Comparison of ENCODE assay signal across 8 mouse cellular contexts in genomic region chr8:124346852-124347523, GRCm38 (mm10).
DNase-seq lines count a peak whose midpoint lies in the region; ATAC-seq and TF ChIP-seq lines count a peak whose summit lies in the region.
"Had no signal": no experiment of that assay in that cellular context is flagged by ENCODE, and none has a peak within 500 bp of the region (broad histone marks: within the 10 kb centered on the region; RNA-seq: fewer than 3 reads in every experiment).

No protein-coding gene starts in this region.

- TF ChIP-seq CTCF in CH12.LX (conservative IDR thresholded peaks at IDR 0.05 in 1 of 2, IDR thresholded peaks at IDR 0.05 in 1 of 2; ENCODE audit: low read depth in 2 of 2, low read length in 2 of 2): peak; percentile 89

- peaks cover 36 to 76% of the 10 kb centered on the region in 2 experiments for H3K4me1 ChIP-seq in CH12.LX (ENCODE audit: control insufficient read depth in 1 of 2, insufficient read depth in 2 of 2)
- H3K4me1 ChIP-seq in heart, embryonic 13.5 days: peaks cover 16% of the 10 kb centered on the region

- no peak overlapping the region for H3K27ac ChIP-seq in CH12.LX (ENCODE audit: insufficient read depth, low read depth)
- no peak overlapping the region for H3K27ac ChIP-seq in heart, embryonic 13.5 days (replicated peaks)
- H3K27ac ChIP-seq: macrophage had no signal

- WGBS in heart, embryonic 13.5 days: 34% methylated on average over 19 of the region's 19 CpGs

- no peak overlapping the region for H3K4me2 ChIP-seq in CH12.LX (ENCODE audit: insufficient read depth, low read depth, poor library complexity, severe bottlenecking)
- peak overlapping the region; percentile 20; the same call in 1 of the 2 replicates for H3K4me2 ChIP-seq in heart, embryonic 13.5 days

- no peaks in the 10 kb centered on the region for H3K79me2 ChIP-seq in CH12.LX (replicated peaks; ENCODE audit: control insufficient read depth, extremely low read depth, insufficient read depth, poor library complexity, severe bottlenecking)

- TF ChIP-seq RAD21 in CH12.LX (IDR thresholded peaks at IDR 0.05; ENCODE audit: low read depth, low read length): peak; percentile 73

- DNase-seq in CH12.LX (ENCODE audit: extremely low read depth) (peak; percentile 60), R1 (ENCODE audit: low read depth, low spot score) (peak; percentile 57)
- DNase-seq in embryo, embryonic 10.5 days (ENCODE audit: low spot score): peak; percentile 84
- DNase-seq in kidney, postnatal 25 days: peak; percentile 57 to 60
- DNase-seq in lung, postnatal 10 days: peak; percentile 74
- peak; percentile 61 to 67 for DNase-seq in right cerebral cortex, adult 2 months (ENCODE audit: low spot score in 2 of 2)

- in situ Hi-C loops in CH12.LX (cut with MboI; ENCODE audit: low pct_ligation_motif_present, low pct_unique_long_range_greater_than_20kb, low sequenced_read_pairs): loop anchor here (5.0 kb wide), 1 partner anchor 295 kb away; no protein-coding TSS in a partner anchor

- TF ChIP-seq POLR2A in CH12.LX (IDR thresholded peaks at IDR 0.05; ENCODE audit: low read depth, low read length): no peak

- H3K9ac ChIP-seq in CH12.LX (ENCODE audit: insufficient read depth, low read depth): no peak overlapping the region
- H3K9ac ChIP-seq in heart, embryonic 13.5 days: no peak overlapping the region; the same call in 1 of the 2 replicates

- no peak for ATAC-seq in heart, embryonic 13.5 days (ENCODE audit: extremely low read depth, insufficient number of reproducible peaks, low FRiP score, low TSS enrichment)

- dilution Hi-C loops in CH12.LX (cut with MboI; ENCODE audit: extremely low pct_ligation_motif_present, extremely low pct_unique_long_range_greater_than_20kb, low sequenced_read_pairs): no loop called here

- no peaks in the 10 kb centered on the region for H3K9me3 ChIP-seq in CH12.LX (replicated peaks; ENCODE audit: low read length)
- H3K9me3 ChIP-seq in heart, embryonic 13.5 days: no peaks in the 10 kb centered on the region

- H3K4me3 ChIP-seq in CH12.LX (replicated peaks in 1 of 3; ENCODE audit: low read depth in 2 of 3, low read length in 2 of 3, poor library complexity in 1 of 3): no peak overlapping the region
- H3K4me3 ChIP-seq in heart, embryonic 13.5 days: no peak overlapping the region

- TF ChIP-seq EP300 in CH12.LX (IDR thresholded peaks at IDR 0.05; ENCODE audit: low read length): no peak

- no peaks in the 10 kb centered on the region for H3K27me3 ChIP-seq in CH12.LX (replicated peaks)
- H3K27me3 ChIP-seq in heart, embryonic 13.5 days (replicated peaks): peaks cover 6% of the 10 kb centered on the region; the same call in 1 of the 2 replicates

- peaks cover 23 to 34% of the 10 kb centered on the region in 2 experiments for H3K36me3 ChIP-seq in CH12.LX (replicated peaks in 1 of 2; ENCODE audit: control insufficient read depth in 1 of 2, insufficient read depth in 1 of 2, low read length in 1 of 2)
- H3K36me3 ChIP-seq in heart, embryonic 13.5 days: peaks cover 38% of the 10 kb centered on the region

TF ChIP-seq in CH12.LX, 34 proteins besides CTCF, POLR2A, EP300 and RAD21:
- TF ChIP-seq ZC3H11A (IDR thresholded peaks at IDR 0.05; ENCODE audit: low read depth, low read length) (peak; percentile 61), MAX (IDR thresholded peaks at IDR 0.05; ENCODE audit: low read length) (peak; percentile 47; the same call in 1 of the 2 replicates), ETS1 (conservative IDR thresholded peaks at IDR 0.05; ENCODE audit: low read depth, low read length) (no peak), MYC (IDR thresholded peaks at IDR 0.05; ENCODE audit: low read depth, low read length) (0 out of 2 replicates have a peak, but pooled peaks have one; percentile 25), MEF2A (IDR thresholded peaks at IDR 0.05; ENCODE audit: borderline replicate concordance, low read depth, low read length) (no peak), SMC3 (IDR thresholded peaks at IDR 0.05; ENCODE audit: low read depth, low read length) (peak; percentile 95), CHD1 (IDR thresholded peaks at IDR 0.05; ENCODE audit: low read depth, low read length) (no peak), IRF4 (IDR thresholded peaks at IDR 0.05; ENCODE audit: low read depth, low read length) (peak; percentile 41; the same call in 1 of the 2 replicates)
TF ChIP-seq in CH12.LX: peak in this region for 5.
